Mouse (Mus musculus) liver, postnatal 0 days (tissue): ENCODE results near the gene Olfr1420. TPM values are rescaled to one million over a fixed set of nuclear protein-coding genes. Genes with fewer than 3 reads are reported as not detected.
A peak's percentile ranks its signal among the peaks of the same experiment; 100 is the strongest.
"Not testable (repeated sequence)": the region's sequence is repeated elsewhere in the genome, so short reads cannot be mapped to it uniquely, and the experiment has no call there.

Source experiments
- ATAC-seq: fragments of 200-750 bp; cut with Nextera tagmentation; 2 replicates; pipeline ENCODE4 v1.8.0; 2017; ENCODE audit warnings: mild to moderate bottlenecking, moderate library complexity
- DNase-seq: peaks from one replicate; pipeline ENCODE4 v3.0.0-alpha.2; 2016
- H3K27ac ChIP-seq: fragments of 300-500 bp; sonication (generic); 2 replicates; pipeline ENCODE4 v1.5.1; 2014; ENCODE audit warnings: antibody characterized with exemption, moderate library complexity, mild to moderate bottlenecking, low read depth
- H3K27me3 ChIP-seq: fragments of 300-500 bp; sonication (generic); 2 replicates; pipeline ENCODE4 v1.6.1; 2014; ENCODE audit warnings: low read length, control low read depth, mixed read lengths; ENCODE audit not compliant: insufficient read depth
- H3K36me3 ChIP-seq: fragments of 300-500 bp; sonication (generic); replicated peaks from 2 replicates; pipeline ENCODE4 v1.6.1; 2014; ENCODE audit warnings: mild to moderate bottlenecking, control low read depth, low read length, moderate library complexity, mixed read lengths; ENCODE audit not compliant: insufficient read depth
- H3K4me1 ChIP-seq: fragments of 300-500 bp; sonication (generic); 2 replicates; pipeline ENCODE4 v1.6.1; 2014; ENCODE audit warnings: antibody characterized with exemption, mild to moderate bottlenecking, control low read depth; ENCODE audit not compliant: insufficient read depth
- H3K4me2 ChIP-seq: fragments of 300-500 bp; sonication (generic); 2 replicates; pipeline ENCODE4 v1.6.1; 2014; ENCODE audit warnings: low read depth, mild to moderate bottlenecking, low read length, moderate library complexity, mixed read lengths
- H3K4me3 ChIP-seq: fragments of 300-500 bp; sonication (generic); 2 replicates; pipeline ENCODE4 v1.5.1; 2014; ENCODE audit warnings: low read depth, low read length
- H3K9ac ChIP-seq: fragments of 300-500 bp; sonication (generic); replicated peaks from 2 replicates; pipeline ENCODE4 v1.6.1; 2014; ENCODE audit warnings: mild to moderate bottlenecking, moderate library complexity
- H3K9me3 ChIP-seq: fragments of 300-500 bp; sonication (generic); 2 replicates; pipeline ENCODE4 v1.6.1; 2016; ENCODE audit warnings: mild to moderate bottlenecking, control low read depth, low read length, mixed read lengths
- CTCF ChIP-seq: sonication (generic); IDR thresholded peaks from 2 replicates; pipeline ENCODE4 v1.5.1; 2016; ENCODE audit warnings: antibody characterized with exemption, low read depth
- EP300 ChIP-seq: IDR thresholded peaks from 2 replicates; pipeline ENCODE4 v1.6.1; 2016; ENCODE audit warnings: antibody characterized with exemption, low read depth, mild to moderate bottlenecking
- WGBS: fragments of 180-500 bp; shearing (Covaris S2); extraction: QIAGEN DNeasy Blood & Tissue Kit; methylation state at CpG from one replicate; pipeline ENCODE4 v1.1.7; 2014; ENCODE audit not compliant: insufficient replicate concordance; 5-methylcytosine and 5-hydroxymethylcytosine counted together
- polyA plus RNA-seq: library from polyadenylated mRNA; unstranded; fragments of >200 nt; fragmentation: Nextera tagmentation; extraction: Ambion mirVana; gene quantifications from 2 replicates; pipeline ENCODE4 v1.2.1, GENCODE M21; 2015

Olfr1420 gene
- polyA plus RNA-seq, 1 experiment from 2014 or later, result not detected

GRCm38 (mm10) chr19:11867837-11868236, 18.5 kb upstream of the Olfr1420 start:
- no peak overlapping the region for H3K9ac ChIP-seq

DNA sequence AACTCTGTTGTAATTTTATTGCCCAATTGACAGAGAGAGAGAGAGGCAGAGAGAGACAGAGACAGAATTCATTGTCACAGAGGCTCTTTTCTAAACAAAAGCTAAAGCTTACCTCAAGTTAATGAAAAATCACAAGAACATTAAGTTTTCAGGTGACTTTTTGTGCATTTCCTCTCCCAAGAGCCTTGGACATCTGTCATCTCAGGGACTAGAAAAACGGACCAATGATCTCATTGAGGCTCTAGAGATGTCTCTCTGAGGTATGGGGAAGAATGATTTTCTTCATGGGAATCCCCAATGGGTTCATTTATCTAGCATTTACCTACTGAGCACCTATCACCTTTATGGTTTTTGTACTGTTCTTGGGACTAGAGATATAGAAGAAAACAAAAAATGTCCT, 11.4 kb upstream of the Olfr1420 start, which contains the start of gene Olfr1419:
Gene Olfr1419, minus strand, starts transcription at position 101 of the 400 bp plus-strand sequence.
- no peak within 1 kb of the TSS for H3K4me3 ChIP-seq
- no peak within 1 kb of the TSS for H3K4me2 ChIP-seq
- ATAC-seq (no peak), DNase-seq (no peak)
- H3K27ac ChIP-seq, result no peak within 1 kb of the TSS
- whole genome bisulfite sequencing, result 21% methylated on average over 1 of the region's 1 CpGs
- no peaks in the 10 kb centered on the region for H3K9me3 ChIP-seq
- TF ChIP-seq CTCF (no peak), EP300 (no peak)
- H3K36me3 ChIP-seq, result no peaks in the 10 kb centered on the region
- H3K9ac ChIP-seq, result no peak within 1 kb of the TSS
- H3K4me1 ChIP-seq, result no peaks in the 10 kb centered on the region
- H3K27me3 ChIP-seq, result no peaks in the 10 kb centered on the region

More at GRCm38 (mm10) chr19:11867837-11868236, 18.5 kb upstream of the Olfr1420 start:
- DNase-seq (no peak), ATAC-seq (no peak)
- Histone ChIP-seq H3K36me3 (no peaks in the 10 kb centered on the region), H3K27me3 (no peaks in the 10 kb centered on the region), H3K4me1 (no peaks in the 10 kb centered on the region), H3K4me2 (no peak overlapping the region), H3K9me3 (peaks cover 5% of the 10 kb centered on the region; the same call in 1 of the 2 replicates), H3K4me3 (no peak overlapping the region), H3K27ac (no peak overlapping the region)
- 64% methylated on average over 2 of the region's 2 CpGs for WGBS
- TF ChIP-seq EP300 (no peak), CTCF (peak; percentile 24; the same call in 1 of the 2 replicates)

DNA sequence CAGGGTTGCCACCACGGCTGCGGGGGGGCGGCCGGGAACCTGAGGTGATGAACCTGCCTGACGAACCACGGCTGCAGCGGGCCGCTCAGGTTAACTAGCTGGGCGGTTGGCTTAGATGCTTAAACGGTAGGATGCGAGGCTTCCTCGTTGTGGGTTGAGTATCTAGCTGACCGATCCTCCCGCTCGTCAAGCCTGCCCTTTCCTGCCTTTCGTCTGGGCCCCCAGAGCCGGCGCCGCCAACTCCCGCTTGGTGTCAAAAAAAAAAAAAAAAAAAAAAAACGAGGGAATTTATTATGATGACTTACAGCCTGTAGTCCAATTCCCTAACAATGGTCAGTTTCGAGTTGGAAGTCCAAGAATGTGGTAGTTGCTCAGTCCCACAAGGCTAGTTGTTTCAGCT, 8.0 kb upstream of the Olfr1420 start:
- not testable (repeated sequence) for H3K4me2 ChIP-seq, H3K36me3 ChIP-seq, DNase-seq, H3K27me3 ChIP-seq, H3K27ac ChIP-seq, H3K9me3 ChIP-seq, ATAC-seq, H3K4me3 ChIP-seq, H3K9ac ChIP-seq, H3K4me1 ChIP-seq
- WGBS, result 62% methylated on average over 20 of the region's 22 CpGs

DNA sequence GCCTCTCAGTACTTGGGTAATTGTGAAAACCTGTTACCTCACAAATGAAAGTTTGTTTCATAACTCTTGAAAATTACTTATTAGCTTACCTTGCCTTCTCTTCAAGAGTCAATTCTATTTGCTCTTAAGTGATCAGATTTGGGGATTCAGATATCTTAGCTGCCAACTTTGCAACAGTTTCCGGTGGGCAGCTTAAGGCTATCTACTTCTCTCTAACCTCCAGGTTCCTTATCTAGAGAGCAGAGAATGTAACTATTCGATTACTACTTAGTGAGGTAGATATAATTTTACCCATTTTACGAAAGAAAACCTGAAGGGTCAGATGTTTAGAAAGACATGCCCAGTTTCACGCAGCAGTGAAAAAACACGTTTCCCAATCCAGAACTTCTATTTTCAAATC, 24.7 kb downstream of the Olfr1420 start:
- H3K36me3 ChIP-seq, result peaks cover 10% of the 10 kb centered on the region
- H3K4me3 ChIP-seq, result peak overlapping the region; percentile 97
- no peak overlapping the region; the same call in 1 of the 2 replicates for H3K9ac ChIP-seq
- H3K27me3 ChIP-seq, result no peaks in the 10 kb centered on the region
- H3K27ac ChIP-seq, result peak overlapping the region; percentile 94
- no peaks in the 10 kb centered on the region for H3K9me3 ChIP-seq
- peak overlapping the region; percentile 98 for H3K4me2 ChIP-seq
- DNase-seq (no peak), ATAC-seq (no peak)
- 53% methylated on average over 5 of the region's 5 CpGs for WGBS
- TF ChIP-seq CTCF, result no peak
- TF ChIP-seq EP300, result no peak
- H3K4me1 ChIP-seq, result peaks cover 14% of the 10 kb centered on the region

- no peak for DNase-seq
- WGBS, result 2% methylated on average over 17 of the region's 17 CpGs
- H3K27ac ChIP-seq, result peak overlapping the region; percentile 94
Measured at GRCm38 (mm10) chr19:11911603-11912002, 25.2 kb downstream of the Olfr1420 start.

GRCm38 (mm10) chr19:11912037-11912532, 25.7 kb downstream of the Olfr1420 start, which contains the start of gene Patl1:
TSS of gene Patl1 (plus strand) at chr19:11912399.
- Histone ChIP-seq H3K4me2 (peak within 1 kb of the TSS; percentile 98), H3K27me3 (no peaks in the 10 kb centered on the region), H3K4me3 (peak within 1 kb of the TSS; percentile 97), H3K4me1 (peaks cover 14% of the 10 kb centered on the region), H3K27ac (peak within 1 kb of the TSS; percentile 97), H3K36me3 (peaks cover 10% of the 10 kb centered on the region), H3K9me3 (no peaks in the 10 kb centered on the region), H3K9ac (peak within 1 kb of the TSS; percentile 95)
- DNase-seq (peak; percentile 98), ATAC-seq (peak; percentile 97)
- no peak; the same call in 1 of the 2 replicates for TF ChIP-seq EP300
- no peak for TF ChIP-seq CTCF
- under 1% methylated on average over 53 of the region's 53 CpGs for WGBS

More at GRCm38 (mm10) chr19:11911603-11912002, 25.2 kb downstream of the Olfr1420 start:
- peak; percentile 42 for ATAC-seq
- H3K4me2 ChIP-seq, result peak overlapping the region; percentile 98
- no peaks in the 10 kb centered on the region for H3K9me3 ChIP-seq
- peaks cover 10% of the 10 kb centered on the region for H3K36me3 ChIP-seq
- H3K27me3 ChIP-seq, result no peaks in the 10 kb centered on the region
- peak overlapping the region; percentile 95 for H3K9ac ChIP-seq
- TF ChIP-seq CTCF (no peak), EP300 (no peak)
- peaks cover 14% of the 10 kb centered on the region for H3K4me1 ChIP-seq
- H3K4me3 ChIP-seq, result peak overlapping the region; percentile 97
